Mouse (Mus musculus) central nervous system, embryonic 14 days (tissue): ENCODE results near the gene Dvl2. TPM values are rescaled to one million over a fixed set of nuclear protein-coding genes. Genes with fewer than 3 reads are reported as not detected.

Experiments
- polyA plus RNA-seq: library from polyadenylated mRNA; depleted of rRNA; stranded (reverse); fragments of >200 nt; gene quantifications from 2 replicates; pipeline ENCODE4 v1.2.3, GENCODE M21; 2012; rRNA removed

The Dvl2 gene
- 42.8 and 47.8 TPM in 2 replicates for polyA plus RNA-seq

DNA sequence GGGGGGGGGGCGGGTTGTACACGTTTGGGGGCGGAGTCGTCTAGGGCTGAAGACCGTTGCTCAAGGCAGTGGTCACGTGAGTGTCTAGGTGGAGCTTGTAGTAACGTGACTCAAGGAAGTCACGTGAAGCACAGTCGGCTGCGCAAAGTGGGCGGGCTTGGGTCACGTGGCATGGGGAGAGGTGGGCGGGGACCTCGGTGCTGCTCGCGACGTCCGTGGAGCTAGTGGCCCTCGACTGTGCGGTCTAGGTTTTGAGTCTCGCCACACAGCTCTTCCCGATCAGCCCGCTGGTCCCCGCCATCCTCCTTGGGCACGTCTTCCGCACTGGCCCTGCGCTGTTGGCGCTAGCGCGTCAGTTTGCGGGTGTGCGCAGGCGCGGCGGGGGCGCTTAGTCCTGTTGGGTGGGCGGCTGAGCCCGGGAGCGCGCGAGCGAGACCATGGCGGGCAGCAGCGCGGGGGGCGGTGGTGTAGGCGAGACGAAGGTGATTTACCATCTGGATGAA is at the start of gene Dvl2:
Gene Dvl2 (plus strand): TSS at position 200 of the 503 bp plus-strand sequence.

GRCm38 (mm10) chr11:69964650-69965270 is 35.6 kb upstream of the Dvl2 start, which contains the start of gene Cldn7:
Gene Cldn7 (plus strand): TSS chr11:69964779.

GRCm38 (mm10) chr11:69981141-69981762 is 19.1 kb upstream of the Dvl2 start, which contains the start of gene Ctdnep1:
Gene Ctdnep1 (plus strand): TSS chr11:69981156.

DNA sequence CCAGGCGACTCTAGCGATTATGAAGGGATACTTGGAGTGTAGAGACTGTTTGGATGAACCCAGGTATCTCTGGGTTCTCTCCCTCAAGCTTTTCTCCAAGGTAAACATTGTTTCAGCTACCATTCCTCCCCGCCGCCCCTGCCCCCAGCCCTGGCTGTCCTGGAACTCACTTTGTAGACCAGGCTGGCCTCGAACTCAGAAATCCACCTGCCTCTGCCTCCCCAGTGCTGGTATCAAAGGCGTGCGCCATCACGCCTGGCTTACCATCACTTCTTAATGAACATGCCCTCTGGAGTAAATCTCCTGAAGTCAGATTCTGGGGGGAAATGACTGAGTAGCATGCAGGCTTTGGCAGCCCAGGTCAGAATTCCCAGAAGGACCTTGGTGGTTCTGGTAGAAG is 18.2 kb upstream of the Dvl2 start, which contains the start of gene Elp5:
Gene Elp5 (minus strand): TSS at position 293 of the 400 bp plus-strand sequence.

DNA sequence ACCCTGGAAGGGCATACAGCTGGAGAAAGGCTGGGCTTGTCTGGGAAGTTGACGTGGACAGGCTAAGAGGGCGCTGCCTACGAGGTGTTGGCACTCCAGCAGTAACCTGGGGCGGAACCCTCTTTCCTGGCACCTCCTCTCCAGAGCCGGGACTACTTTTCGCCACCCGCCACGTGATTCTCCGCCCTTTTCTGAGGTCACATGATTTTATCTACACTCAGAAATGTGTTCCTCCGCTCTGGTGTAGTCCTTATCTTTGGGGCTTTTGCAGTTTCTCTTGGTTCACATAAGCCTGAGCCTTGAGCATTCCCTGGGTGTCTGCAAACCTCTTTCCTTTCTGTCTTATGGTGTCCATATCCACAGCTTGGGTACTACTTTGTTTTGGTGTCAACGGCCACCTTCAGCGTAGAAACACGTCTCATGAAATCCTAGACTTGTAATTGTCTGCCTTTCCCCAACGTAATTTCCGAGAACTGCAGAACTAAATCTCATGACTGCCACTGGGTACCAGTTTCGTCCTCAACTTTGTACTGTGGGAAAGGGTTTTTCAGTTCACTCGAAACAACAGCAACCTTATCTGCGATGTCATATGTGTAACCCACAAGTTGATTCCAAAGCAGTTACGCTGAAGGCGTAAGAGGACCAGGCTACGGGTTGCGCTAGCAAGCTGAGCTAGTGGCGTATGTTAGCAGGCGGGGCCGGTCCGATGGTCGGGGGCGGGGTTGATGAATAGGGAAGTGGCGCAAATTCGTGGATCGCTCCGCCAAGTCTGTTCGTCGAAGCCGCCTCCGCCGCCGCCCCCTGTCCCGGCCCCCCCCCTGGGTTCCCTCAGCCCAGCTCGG is 9.3 kb upstream of the Dvl2 start, which contains the start of gene Gabarap:
Gene Gabarap (plus strand): TSS at position 294 of the 842 bp plus-strand sequence.

DNA sequence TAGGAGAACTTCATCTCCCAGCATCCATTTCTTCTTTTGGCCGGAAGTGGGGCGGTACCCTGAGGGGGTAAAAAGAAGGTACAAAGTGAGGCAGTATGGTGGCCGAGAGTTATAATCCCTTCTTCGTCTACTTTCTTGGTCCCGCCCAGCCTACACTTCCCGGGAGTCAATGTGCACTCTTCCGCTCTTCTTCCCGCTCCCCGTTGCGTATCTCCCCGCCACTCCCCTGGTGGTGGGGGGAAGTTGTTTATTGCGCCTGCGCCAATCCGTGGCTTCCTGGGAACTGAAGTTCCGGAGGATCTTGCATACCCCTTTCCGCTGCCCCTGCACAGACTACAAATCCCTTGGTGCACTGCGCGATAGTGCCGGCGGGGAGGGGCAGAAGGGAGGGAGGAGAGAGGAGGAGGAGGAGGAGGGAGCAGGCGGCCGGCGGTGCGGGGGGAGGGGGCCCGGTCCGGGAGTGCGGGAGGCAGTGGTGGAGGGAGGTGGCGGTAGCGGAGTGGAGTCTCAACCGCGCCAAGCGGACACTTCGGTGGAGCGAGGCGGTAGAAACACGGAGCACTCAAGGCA is 4.9 kb upstream of the Dvl2 start, which contains the start of gene Phf23:
Gene Phf23 (plus strand): TSS at position 387 of the 570 bp plus-strand sequence.

GRCm38 (mm10) chr11:70014880-70015558 is 14.6 kb downstream of the Dvl2 start, which contains the start of gene Acadvl:
Gene Acadvl (minus strand): TSS chr11:70015411.

GRCm38 (mm10) chr11:70016669-70017068 is 16.3 kb downstream of the Dvl2 start, which contains the start of gene Dlg4:
Gene Dlg4 (plus strand): TSS chr11:70016942.

DNA sequence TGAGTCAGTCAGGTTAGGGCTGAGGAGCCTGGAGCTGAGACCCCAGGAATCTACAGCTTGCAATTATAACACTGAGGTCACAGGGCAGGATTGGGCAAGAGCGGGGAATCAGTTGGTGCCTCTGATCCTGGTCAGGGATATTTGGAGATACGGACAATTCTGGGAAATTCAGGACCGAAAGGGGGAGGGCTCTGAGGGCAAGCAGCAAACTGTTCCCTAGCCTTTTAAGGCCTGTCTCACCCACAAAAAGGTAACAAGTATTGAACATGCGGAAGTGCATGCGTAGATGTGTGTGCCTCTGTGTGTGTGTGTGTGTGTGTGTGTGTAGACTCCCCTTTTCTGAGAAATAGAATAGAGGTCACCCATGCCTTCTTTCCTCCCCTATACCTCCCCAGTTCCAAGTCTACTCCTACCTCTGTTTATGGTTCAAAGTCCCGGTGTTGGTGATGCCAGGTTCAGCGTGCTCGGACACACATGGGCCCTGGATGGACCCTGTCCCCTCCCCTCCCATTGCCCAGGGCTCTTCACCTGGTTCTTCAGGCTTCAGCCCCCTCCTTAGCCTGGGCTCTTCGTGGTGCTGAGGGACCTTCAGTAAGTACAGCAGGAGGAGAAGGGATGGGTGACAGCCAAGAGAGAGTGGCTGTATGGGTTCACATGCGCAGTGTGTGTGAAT is 53.6 kb downstream of the Dvl2 start, which contains the start of gene Asgr1:
Gene Asgr1 (plus strand): TSS at position 188 of the 673 bp plus-strand sequence.

Other genes starting within 250 kb of the Dvl2 start
- 59.4 and 63.8 TPM in 2 replicates for gene Polr2a, start 242.0 kb upstream of the Dvl2 start, polyA plus RNA-seq
- 0.84 and 1.1 TPM in 2 replicates for gene Slc35g3, start 238.6 kb upstream of the Dvl2 start, polyA plus RNA-seq
- gene Zbtb4, start 234.7 kb upstream of the Dvl2 start, polyA plus RNA-seq = 9.7 and 10.8 TPM in 2 replicates
- 2.9 and 12.3 TPM in 2 replicates for gene Chrnb1, start 204.7 kb upstream of the Dvl2 start, polyA plus RNA-seq
- gene Fgf11, start 198.7 kb upstream of the Dvl2 start, polyA plus RNA-seq = 20.0 and 20.9 TPM in 2 replicates
- 0.17 and 0.46 TPM in 2 replicates for gene Tmem102, start 195.0 kb upstream of the Dvl2 start, polyA plus RNA-seq
- gene Gm39566, start 185.3 kb upstream of the Dvl2 start, polyA plus RNA-seq = not detected in 2 replicates
- not detected in 2 replicates for gene Spem2, start 182.1 kb upstream of the Dvl2 start, polyA plus RNA-seq
- 1.5 and 2.1 TPM in 2 replicates for gene Spem1, start 178.4 kb upstream of the Dvl2 start, polyA plus RNA-seq
- gene Nlgn2, start 162.8 kb upstream of the Dvl2 start, polyA plus RNA-seq = 125 and 136 TPM in 2 replicates
- gene Tmem256, start 162.1 kb upstream of the Dvl2 start, polyA plus RNA-seq = 203 and 228 TPM in 2 replicates
- 98.8 and 111 TPM in 2 replicates for gene Plscr3, start 154.2 kb upstream of the Dvl2 start, polyA plus RNA-seq
- gene Tnk1, start 141.9 kb upstream of the Dvl2 start, polyA plus RNA-seq = 0.05 and 0.81 TPM in 2 replicates
- not detected in 2 replicates for gene Tmem95, start 122.6 kb upstream of the Dvl2 start, polyA plus RNA-seq
- gene Kctd11, start 119.2 kb upstream of the Dvl2 start, polyA plus RNA-seq = 1.7 and 2.3 TPM in 2 replicates
- 0.90 and 1.4 TPM in 2 replicates for gene Acap1, start 105.1 kb upstream of the Dvl2 start, polyA plus RNA-seq
- 11.9 and 13.9 TPM in 2 replicates for gene 2810408A11Rik, start 99.6 kb upstream of the Dvl2 start, polyA plus RNA-seq
- gene Neurl4, start 99.5 kb upstream of the Dvl2 start, polyA plus RNA-seq = 113 and 134 TPM in 2 replicates
- 100 and 101 TPM in 2 replicates for gene Gps2, start 86.7 kb upstream of the Dvl2 start, polyA plus RNA-seq
- gene Eif5a, start 78.6 kb upstream of the Dvl2 start, polyA plus RNA-seq = 830 and 831 TPM in 2 replicates
- gene Ybx2, start 64.8 kb upstream of the Dvl2 start, polyA plus RNA-seq = 43.9 and 49.9 TPM in 2 replicates
- 9.7 and 10.0 TPM in 2 replicates for gene Slc2a4, start 52.4 kb upstream of the Dvl2 start, polyA plus RNA-seq
- gene Cldn7, start 35.8 kb upstream of the Dvl2 start, polyA plus RNA-seq = 0.27 and 3.1 TPM in 2 replicates
- gene Ctdnep1, start 19.4 kb upstream of the Dvl2 start, polyA plus RNA-seq = 101 and 111 TPM in 2 replicates
- gene Elp5, start 18.1 kb upstream of the Dvl2 start, polyA plus RNA-seq = 127 and 144 TPM in 2 replicates
- gene Gabarap, start 9.5 kb upstream of the Dvl2 start, polyA plus RNA-seq = 521 and 610 TPM in 2 replicates
- 60.2 and 65.1 TPM in 2 replicates for gene Phf23, start 4.8 kb upstream of the Dvl2 start, polyA plus RNA-seq
- gene Acadvl, start 14.8 kb downstream of the Dvl2 start, polyA plus RNA-seq = 45.6 and 50.3 TPM in 2 replicates
- gene Dlg4, start 16.3 kb downstream of the Dvl2 start, polyA plus RNA-seq = 202 and 211 TPM in 2 replicates
- 2.0 and 2.2 TPM in 2 replicates for gene Asgr1, start 53.5 kb downstream of the Dvl2 start, polyA plus RNA-seq
- gene Asgr2, start 92.0 kb downstream of the Dvl2 start, polyA plus RNA-seq = 0.05 TPM in 1 of 2 replicates, not detected in the other
- gene Mgl2, start 129.7 kb downstream of the Dvl2 start, polyA plus RNA-seq = 0.61 and 0.74 TPM in 2 replicates
- 1.0 and 1.2 TPM in 2 replicates for gene Clec10a, start 155.6 kb downstream of the Dvl2 start, polyA plus RNA-seq
- 2.5 and 4.8 TPM in 2 replicates for gene Slc16a11, start 212.2 kb downstream of the Dvl2 start, polyA plus RNA-seq
- gene Slc16a13, start 220.5 kb downstream of the Dvl2 start, polyA plus RNA-seq = 12.4 and 12.5 TPM in 2 replicates
- 5.7 and 6.6 TPM in 2 replicates for gene Bcl6b, start 229.2 kb downstream of the Dvl2 start, polyA plus RNA-seq
- 174 and 197 TPM in 2 replicates for gene 0610010K14Rik, start 237.3 kb downstream of the Dvl2 start, polyA plus RNA-seq
- 15.3 and 17.5 TPM in 2 replicates for gene Gm21988, start 239.2 kb downstream of the Dvl2 start, polyA plus RNA-seq
- 69.4 and 72.3 TPM in 2 replicates for gene Rnasek, start 239.2 kb downstream of the Dvl2 start, polyA plus RNA-seq